Mouse (Mus musculus) frontal cortex, adult 2 months (tissue): ENCODE measurements around the gene Olfr312. TPM values are rescaled to one million over a fixed set of nuclear protein-coding genes. Genes with fewer than 3 reads are reported as not detected.
"Not testable (repeated sequence)": the region's sequence is repeated elsewhere in the genome, so short reads cannot be mapped to it uniquely, and the experiment has no call there.

Source experiments
- DNase-seq, 2 experiments: peaks; one replicate each; pipeline ENCODE4 v3.0.0; 2022; ENCODE audit warnings: low spot score in 1 of 2; ENCODE audit errors: extremely low spot score in 1 of 2
- polyA plus RNA-seq: library from polyadenylated mRNA; depleted of rRNA; stranded (reverse); fragments of >200 nt; gene quantifications from 2 replicates; pipeline ENCODE4 v1.2.3, GENCODE M21; 2012; rRNA removed

Gene Olfr312
- 0.02 TPM in 1 of 2 replicates, not detected in the other for polyA plus RNA-seq

- not testable (repeated sequence) for DNase-seq
Observed at GRCm38 (mm10) chr11:58828937-58829336, at the start of gene Olfr312. TSS of gene Olfr312 (plus strand) at chr11:58829237.

GRCm38 (mm10) chr11:58782480-58783089 lies 46.5 kb upstream of the Olfr312 start, which contains the start of gene Olfr314:
TSS of gene Olfr314 (plus strand) at chr11:58782952.
- DNase-seq, result no peak

- no peak for DNase-seq
Observed at GRCm38 (mm10) chr11:58784182-58784581, 44.9 kb upstream of the Olfr312 start.

- no peak for DNase-seq
Observed at GRCm38 (mm10) chr11:58787651-58788050, 41.4 kb upstream of the Olfr312 start.

- no peak for DNase-seq
Observed at GRCm38 (mm10) chr11:58788346-58788745, 40.7 kb upstream of the Olfr312 start.

- no peak for DNase-seq
Observed at GRCm38 (mm10) chr11:58789532-58789931, 39.5 kb upstream of the Olfr312 start.

GRCm38 (mm10) chr11:58790053-58790452 lies 39.0 kb upstream of the Olfr312 start:
- DNase-seq, result no peak

GRCm38 (mm10) chr11:58790646-58791045 lies 38.4 kb upstream of the Olfr312 start:
- DNase-seq, result no peak

GRCm38 (mm10) chr11:58795856-58796255 lies 33.2 kb upstream of the Olfr312 start:
- no peak for DNase-seq

- DNase-seq, result peak; percentile 71 to 85
Observed at GRCm38 (mm10) chr11:58796850-58797249, 32.2 kb upstream of the Olfr312 start.

- peak; percentile 14 to 59 for DNase-seq
Observed at GRCm38 (mm10) chr11:58799747-58800146, 29.3 kb upstream of the Olfr312 start.

- DNase-seq, result peak in 1 of 2 experiments; percentile 24
Observed at GRCm38 (mm10) chr11:58801558-58802228, 27.3 kb upstream of the Olfr312 start, which contains the start of gene Fam183b. TSS of gene Fam183b (minus strand) at chr11:58801960.

- no peak for DNase-seq
Observed at GRCm38 (mm10) chr11:58803871-58804270, 25.2 kb upstream of the Olfr312 start.

- no peak for DNase-seq
Observed at GRCm38 (mm10) chr11:58804393-58804792, 24.6 kb upstream of the Olfr312 start.

GRCm38 (mm10) chr11:58812001-58812400 lies 17.0 kb upstream of the Olfr312 start:
- no peak for DNase-seq

GRCm38 (mm10) chr11:58814700-58815099 lies 14.3 kb upstream of the Olfr312 start, which contains the start of gene Olfr313:
TSS of gene Olfr313 (plus strand) at chr11:58815000.
- not testable (repeated sequence) for DNase-seq

GRCm38 (mm10) chr11:58815676-58816075 lies 13.4 kb upstream of the Olfr312 start:
- DNase-seq, result no peak

GRCm38 (mm10) chr11:58829764-58830163 lies 727 bp downstream of the Olfr312 start:
- DNase-seq, result no peak

- DNase-seq, result not testable (repeated sequence)
Observed at GRCm38 (mm10) chr11:58832541-58832940, 3.5 kb downstream of the Olfr312 start.

- not testable (repeated sequence) for DNase-seq
Observed at GRCm38 (mm10) chr11:58838951-58839350, 9.9 kb downstream of the Olfr312 start, which contains the start of gene Olfr311. TSS of gene Olfr311 (plus strand) at chr11:58839251.

- peak; percentile 93 to 100 for DNase-seq
Observed at GRCm38 (mm10) chr11:58846919-58847461, 18.0 kb downstream of the Olfr312 start, which contains the start of gene Gm12258. TSS of gene Gm12258 (plus strand) at chr11:58847158.
